Mouse (Mus musculus): ENCODE results near the gene Rgs7.

Rgs7 gene

DNA sequence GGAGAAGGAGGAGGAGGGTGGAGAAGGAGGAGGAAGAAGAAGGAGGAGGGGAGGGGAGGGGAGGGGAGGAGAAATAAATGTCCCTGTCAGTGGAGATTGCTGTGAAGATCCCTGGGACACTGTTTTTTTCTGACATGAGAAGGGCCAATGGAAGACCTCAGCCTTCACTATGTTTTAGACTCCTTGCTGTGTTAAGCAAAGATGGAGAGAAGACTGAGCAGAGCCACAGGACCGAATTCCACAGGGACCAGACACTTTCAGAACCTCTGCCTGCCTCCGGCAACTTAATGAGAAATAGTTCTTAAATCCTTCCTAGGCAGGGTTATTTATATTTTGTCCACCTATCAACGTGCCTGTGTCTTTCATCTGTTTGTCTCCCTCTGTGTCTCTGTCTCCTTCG, 464.0 kb downstream of the Rgs7 start:
- no peak for DNase-seq (ENCODE audit: low read depth)

DNA sequence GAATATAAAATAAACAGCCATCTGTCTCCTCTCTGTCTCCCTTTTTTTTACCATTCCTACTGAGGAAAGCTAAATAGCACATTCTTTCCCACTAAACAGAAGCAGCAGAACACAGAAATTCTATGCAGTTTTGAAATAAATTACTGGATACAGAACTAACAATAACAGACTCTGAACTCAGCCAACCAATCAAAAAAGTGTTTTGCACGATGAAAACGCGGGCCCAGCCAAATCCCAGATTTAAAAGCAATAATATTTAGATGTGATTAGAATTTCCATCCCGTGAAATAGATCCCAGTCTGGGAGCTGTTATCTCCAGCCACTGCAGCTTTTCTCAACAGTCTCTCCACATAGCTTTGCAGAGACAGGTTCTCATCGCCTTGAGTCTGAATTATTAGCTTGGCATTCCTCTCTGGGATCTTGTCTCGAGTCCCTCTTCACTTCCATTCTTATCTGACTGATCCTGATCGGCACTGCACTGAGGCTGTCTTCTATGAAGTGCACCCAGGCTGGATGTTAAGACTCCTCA, 466.5 kb downstream of the Rgs7 start:
- DNase-seq (ENCODE audit: low read depth): no peak

DNA sequence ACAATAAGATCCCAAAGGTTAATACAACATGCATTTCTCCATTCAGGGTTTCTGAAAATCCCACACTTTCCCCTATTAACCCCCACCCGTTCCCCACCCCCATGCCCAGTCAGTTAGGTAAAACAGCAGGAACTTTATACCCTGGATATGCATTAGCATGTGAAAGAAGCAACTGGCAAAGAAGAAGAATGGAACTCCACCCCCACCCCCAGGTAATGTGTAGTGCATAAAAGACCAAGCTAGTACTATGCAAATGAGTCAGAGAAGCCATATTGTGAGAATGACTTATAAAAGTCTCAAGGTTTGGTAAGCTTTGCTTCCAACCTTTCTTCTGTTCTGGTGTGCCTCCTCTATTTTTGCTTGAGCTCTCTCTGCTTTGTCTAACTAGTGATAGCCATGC, 468.2 kb downstream of the Rgs7 start:
- no peak for DNase-seq (ENCODE audit: low read depth)
